Mouse (Mus musculus) thymus, postnatal 10 days (tissue): ENCODE data around the gene Setdb1.

Source experiments
- DNase-seq, 2 experiments: peaks; one replicate each; pipeline ENCODE4 v3.0.0; 2021; ENCODE audit warnings: low spot score in 2 of 2

Setdb1 gene

GRCm38 (mm10) chr3:95292899-95293298 lies 64.1 kb downstream of the Setdb1 start:
- no peak for DNase-seq

- DNase-seq = no peak
These were observed 66.0 kb downstream of the Setdb1 start for GRCm38 (mm10) chr3:95291041-95291440.

DNA sequence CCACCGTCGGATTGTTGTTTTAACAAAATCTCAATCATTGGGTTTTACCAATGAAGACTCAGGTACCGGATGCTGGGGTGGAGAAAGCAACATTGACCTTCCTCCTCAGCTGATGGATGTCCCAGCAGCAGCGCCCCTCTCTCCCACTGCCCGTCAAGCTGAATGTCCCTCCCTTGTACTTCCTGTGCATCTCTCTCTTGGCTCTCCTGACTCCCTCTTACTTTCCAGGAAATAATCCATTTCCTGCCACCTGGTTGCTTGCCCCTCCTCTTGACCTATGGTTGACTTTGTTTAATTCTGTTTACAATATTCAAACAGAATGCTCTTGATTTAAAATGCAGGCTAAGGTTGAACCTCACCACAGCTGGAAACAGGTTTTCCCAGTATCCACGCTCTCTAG lies 66.8 kb downstream of the Setdb1 start:
- no peak for DNase-seq

DNA sequence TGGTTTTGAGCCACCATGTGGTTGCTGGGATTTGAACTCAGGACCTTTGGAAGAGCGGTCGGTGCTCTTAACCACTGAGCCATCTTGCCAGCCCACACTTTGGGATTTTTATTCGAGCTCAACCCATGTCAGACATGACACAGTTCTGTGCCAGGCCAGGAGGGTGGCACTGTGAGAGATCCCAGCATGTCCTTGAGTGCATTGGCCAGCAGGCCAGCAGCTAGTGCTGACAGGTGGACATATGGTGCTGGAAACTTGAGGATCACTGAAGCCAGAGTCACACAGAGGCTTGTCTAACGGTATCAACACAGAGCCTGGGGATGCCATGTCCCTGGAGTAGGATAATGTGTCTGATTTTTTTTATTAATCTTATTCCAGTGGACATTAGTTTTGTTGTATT lies 67.6 kb downstream of the Setdb1 start:
- DNase-seq = no peak

- DNase-seq = no peak
These were observed 69.5 kb downstream of the Setdb1 start for GRCm38 (mm10) chr3:95287541-95287940.

- DNase-seq = no peak
These were observed 70.5 kb downstream of the Setdb1 start for GRCm38 (mm10) chr3:95286510-95286909.

GRCm38 (mm10) chr3:95286011-95286410 lies 71.0 kb downstream of the Setdb1 start:
- DNase-seq = no peak

DNA sequence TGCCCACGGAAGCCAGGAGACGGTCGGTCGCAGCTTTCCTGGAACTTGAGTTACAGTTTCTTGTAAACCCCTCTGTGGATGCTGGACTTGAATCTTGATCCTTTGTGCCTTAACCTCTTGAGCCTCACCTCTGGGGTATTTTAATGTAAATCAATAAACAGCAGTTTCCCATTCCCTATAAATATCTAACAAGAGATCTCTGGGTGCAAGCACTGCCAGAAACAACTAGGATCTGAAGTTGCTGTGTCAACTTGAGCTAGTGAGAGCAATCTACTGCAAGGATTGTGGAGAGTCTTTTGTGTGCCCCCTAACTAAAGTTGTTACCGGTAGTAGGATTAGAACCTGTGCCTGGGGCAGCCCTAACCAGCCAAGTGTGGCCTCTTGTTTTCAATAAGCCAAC lies 71.6 kb downstream of the Setdb1 start:
- DNase-seq = no peak

- no peak for DNase-seq
These were observed 72.3 kb downstream of the Setdb1 start for GRCm38 (mm10) chr3:95284501-95285281.

GRCm38 (mm10) chr3:95284062-95284461 lies 72.9 kb downstream of the Setdb1 start:
- no peak for DNase-seq

GRCm38 (mm10) chr3:95283589-95283941 lies 73.4 kb downstream of the Setdb1 start:
- DNase-seq = no peak

DNA sequence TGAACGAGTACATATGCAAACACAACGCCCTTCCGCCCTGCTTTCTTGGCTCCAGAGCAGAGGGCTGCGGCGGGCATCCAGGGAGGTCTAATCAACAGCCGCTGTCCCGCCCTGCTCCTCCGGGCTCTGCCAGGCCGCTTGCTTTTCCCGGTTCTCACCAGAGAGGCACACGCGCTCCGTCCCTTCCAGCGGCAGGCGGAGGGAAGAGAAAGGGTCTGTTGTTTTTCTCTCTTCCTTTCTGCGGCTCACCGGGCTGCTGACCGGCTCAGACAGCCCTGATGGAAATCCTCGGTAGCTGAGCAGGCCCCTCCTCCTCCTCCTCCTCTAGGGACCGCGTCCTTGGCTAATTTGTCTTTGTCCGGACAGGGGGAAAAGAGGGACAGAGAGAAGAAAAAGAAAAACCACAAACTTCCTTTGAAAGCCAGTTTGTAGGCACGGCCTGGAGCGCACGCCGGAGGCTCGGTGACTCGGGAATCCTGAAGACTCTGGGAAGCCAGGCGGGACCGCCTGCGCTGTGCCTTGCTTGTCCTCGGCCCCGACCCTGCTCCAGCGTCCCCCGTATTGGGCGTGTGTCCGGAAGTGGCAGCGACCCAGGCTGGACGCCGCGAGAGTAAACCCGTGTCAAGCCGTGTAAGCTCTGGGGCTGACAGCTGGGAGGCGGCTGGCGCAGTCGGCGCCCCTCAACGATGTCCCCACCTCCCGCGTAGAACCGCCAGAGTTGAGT lies 74.0 kb downstream of the Setdb1 start:
- DNase-seq = peak; percentile 44 to 49

GRCm38 (mm10) chr3:95282381-95282864 lies 74.6 kb downstream of the Setdb1 start:
- peak; percentile 52 to 54 for DNase-seq

GRCm38 (mm10) chr3:95281216-95282126 lies 75.5 kb downstream of the Setdb1 start, which contains the start of the genes Mindy1 and Prune1:
Gene Mindy1 (plus strand): TSS chr3:95281345.
Gene Prune1 (minus strand): TSS chr3:95282076.
- DNase-seq = peak; percentile 99

DNA sequence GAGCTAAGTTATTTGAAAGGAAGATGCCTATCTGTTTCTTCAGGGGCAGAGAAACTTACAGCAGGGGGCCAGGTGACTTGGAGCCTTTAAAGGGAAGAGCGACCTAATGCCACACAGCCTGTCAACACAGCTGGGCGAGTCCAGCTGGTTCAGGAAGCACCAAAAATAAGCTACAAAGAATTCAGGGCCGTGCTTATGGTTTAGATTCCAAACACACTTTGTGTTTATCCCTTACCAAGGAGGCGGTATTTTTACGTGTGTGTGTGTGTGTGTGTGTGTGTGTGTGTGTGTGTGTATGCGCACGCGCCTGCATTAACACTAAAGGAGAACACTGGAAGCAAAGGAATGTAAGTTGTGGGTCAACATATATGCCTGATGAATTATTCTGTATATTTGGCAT lies 76.3 kb downstream of the Setdb1 start:
- DNase-seq = no peak

GRCm38 (mm10) chr3:95277149-95277551 lies 79.9 kb downstream of the Setdb1 start:
- DNase-seq = no peak

- DNase-seq = no peak
These were observed 80.5 kb downstream of the Setdb1 start for GRCm38 (mm10) chr3:95276428-95276934.

DNA sequence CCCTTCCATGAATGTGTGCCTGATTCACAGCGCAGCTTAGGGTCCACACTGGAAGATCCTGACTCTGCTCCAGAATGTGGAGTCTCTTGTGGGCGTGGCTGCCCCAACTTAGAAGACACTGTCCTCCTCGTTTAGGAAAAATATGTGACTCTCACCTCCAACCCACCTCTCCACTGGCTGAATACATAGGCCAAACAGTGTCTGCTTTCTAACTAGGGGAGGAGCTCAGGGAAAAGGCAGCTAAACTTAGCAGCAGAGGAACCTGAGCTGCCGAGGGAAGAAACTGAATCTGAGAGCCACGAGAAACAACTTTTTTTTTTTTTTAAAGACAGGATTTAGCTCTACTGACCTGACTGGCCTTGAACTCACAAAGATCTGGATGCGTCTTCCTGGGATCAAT lies 81.8 kb downstream of the Setdb1 start:
- no peak for DNase-seq

DNA sequence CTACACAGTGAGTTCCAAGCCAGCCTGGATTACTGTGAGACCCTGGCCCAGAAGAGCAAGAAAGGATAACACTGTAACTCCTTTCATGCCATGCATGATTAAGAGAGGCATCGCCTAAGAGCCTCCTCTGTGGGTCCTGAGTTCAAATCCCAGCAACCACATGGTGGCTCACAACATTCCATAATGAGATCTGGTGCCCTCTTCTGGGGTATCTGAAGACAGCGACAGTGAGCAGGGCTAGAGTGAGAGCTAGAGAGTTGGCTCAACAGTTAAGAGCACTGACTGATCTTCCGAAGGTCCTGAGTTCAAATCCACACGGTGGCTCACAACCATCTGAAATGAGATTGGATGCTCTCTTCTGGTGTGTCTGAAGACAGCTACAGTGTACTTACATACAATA lies 82.5 kb downstream of the Setdb1 start:
- no peak for DNase-seq
